Mouse (Mus musculus) limb, embryonic 13.5 days (tissue): ENCODE measurements around the gene Sppl3. TPM values are rescaled to one million over a fixed set of nuclear protein-coding genes. Genes with fewer than 3 reads are reported as not detected.

Source experiments
- ATAC-seq: fragments of 200-750 bp; cut with Nextera tagmentation; 2 replicates; pipeline ENCODE4 v1.8.0; 2017; ENCODE audit warnings: low read depth, moderate number of reproducible peaks, moderate TSS enrichment; ENCODE audit not compliant: low FRiP score
- H3K27ac ChIP-seq: fragments of 300-500 bp; sonication (generic); 2 replicates; pipeline ENCODE4 v1.5.1; 2015; ENCODE audit warnings: inconsistent platforms, mild to moderate bottlenecking, moderate library complexity
- H3K27me3 ChIP-seq: fragments of 300-500 bp; sonication (generic); 2 replicates; pipeline ENCODE4 v1.6.1; 2015; ENCODE audit warnings: mild to moderate bottlenecking, inconsistent platforms
- H3K36me3 ChIP-seq: fragments of 300-500 bp; sonication (generic); 2 replicates; pipeline ENCODE4 v1.6.1; 2015; ENCODE audit warnings: inconsistent platforms, mild to moderate bottlenecking, moderate library complexity
- H3K4me1 ChIP-seq: fragments of 300-500 bp; sonication (generic); 2 replicates; pipeline ENCODE4 v1.6.1; 2015; ENCODE audit warnings: inconsistent platforms
- H3K4me2 ChIP-seq: fragments of 300-500 bp; sonication (generic); replicated peaks from 2 replicates; pipeline ENCODE4 v1.6.1; 2015; ENCODE audit warnings: inconsistent platforms, mild to moderate bottlenecking, moderate library complexity
- H3K4me3 ChIP-seq: fragments of 300-500 bp; sonication (generic); 2 replicates; pipeline ENCODE4 v1.5.1; 2015; ENCODE audit warnings: moderate library complexity, mild to moderate bottlenecking, inconsistent platforms
- H3K9ac ChIP-seq: fragments of 300-500 bp; sonication (generic); 2 replicates; pipeline ENCODE4 v1.6.1; 2015; ENCODE audit warnings: mild to moderate bottlenecking, inconsistent platforms
- H3K9me3 ChIP-seq: fragments of 300-500 bp; sonication (generic); 2 replicates; pipeline ENCODE4 v1.6.1; 2016; ENCODE audit warnings: inconsistent platforms
- WGBS: fragments of 180-500 bp; shearing (Covaris S2); methylation state at CpG from one replicate; pipeline ENCODE4 v1.1.7; 2015; 5-methylcytosine and 5-hydroxymethylcytosine counted together
- polyA plus RNA-seq: library from polyadenylated mRNA; unstranded; fragments of >200 nt; fragmentation: Nextera tagmentation; extraction: Ambion mirVana; gene quantifications from 2 replicates; pipeline ENCODE4 v1.2.1, GENCODE M21; 2015

Sppl3 gene
- polyA plus RNA-seq, 1 experiment from 2014 or later, result 16.2 TPM

DNA sequence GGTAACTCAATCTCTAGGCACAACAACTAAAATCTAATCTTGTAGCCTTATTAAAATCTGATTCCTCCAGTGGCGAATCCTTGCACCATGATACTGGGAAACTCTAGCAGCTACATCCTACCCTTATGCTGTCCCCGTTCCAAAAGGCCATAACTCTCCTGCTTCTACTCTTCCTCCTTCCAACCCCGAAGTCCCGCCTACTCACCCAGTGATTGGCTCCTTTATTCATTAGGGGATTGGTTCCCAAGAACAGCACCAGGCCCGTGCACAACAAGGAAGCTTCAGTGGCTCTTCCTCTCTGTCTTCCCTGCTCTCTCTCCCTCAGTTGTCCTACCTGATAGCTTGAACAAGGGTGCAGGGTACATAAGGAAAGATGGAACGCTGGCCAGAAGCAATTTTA lies 39.8 kb downstream of the Sppl3 start:
- no peaks in the 10 kb centered on the region for H3K36me3 ChIP-seq
- WGBS, result 87% methylated on average over 6 of the region's 6 CpGs
- H3K27ac ChIP-seq, result no peak overlapping the region
- peaks cover 28% of the 10 kb centered on the region for H3K4me1 ChIP-seq
- no peaks in the 10 kb centered on the region for H3K9me3 ChIP-seq
- no peak overlapping the region for H3K9ac ChIP-seq
- no peak overlapping the region for H3K4me2 ChIP-seq
- ATAC-seq, result no peak
- no peak overlapping the region for H3K4me3 ChIP-seq
- no peaks in the 10 kb centered on the region for H3K27me3 ChIP-seq

DNA sequence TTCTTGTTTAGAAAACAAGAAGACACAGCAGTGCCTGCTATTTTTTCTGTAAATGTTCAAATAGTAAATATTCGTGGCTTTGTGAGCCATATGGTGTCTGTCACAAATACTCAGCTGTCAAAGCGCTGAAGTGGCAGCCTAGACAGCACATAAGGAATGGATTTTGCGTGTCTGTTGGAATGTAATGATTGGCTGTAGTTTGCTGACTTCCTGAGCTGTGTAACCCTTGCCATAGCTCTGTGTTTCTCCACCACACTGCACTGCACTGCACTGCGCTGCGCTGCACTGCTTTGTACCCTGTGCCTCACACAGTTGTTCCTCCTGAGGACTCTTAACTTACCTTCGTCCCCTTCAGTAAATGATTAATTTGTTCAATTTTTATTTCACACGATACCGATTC lies 41.6 kb downstream of the Sppl3 start:
- Histone ChIP-seq H3K9me3 (no peaks in the 10 kb centered on the region), H3K27ac (no peak overlapping the region), H3K36me3 (no peaks in the 10 kb centered on the region), H3K4me2 (no peak overlapping the region), H3K27me3 (no peaks in the 10 kb centered on the region), H3K9ac (no peak overlapping the region), H3K4me1 (peaks cover 28% of the 10 kb centered on the region), H3K4me3 (no peak overlapping the region)
- 63% methylated on average over 8 of the region's 8 CpGs for WGBS
- no peak for ATAC-seq

DNA sequence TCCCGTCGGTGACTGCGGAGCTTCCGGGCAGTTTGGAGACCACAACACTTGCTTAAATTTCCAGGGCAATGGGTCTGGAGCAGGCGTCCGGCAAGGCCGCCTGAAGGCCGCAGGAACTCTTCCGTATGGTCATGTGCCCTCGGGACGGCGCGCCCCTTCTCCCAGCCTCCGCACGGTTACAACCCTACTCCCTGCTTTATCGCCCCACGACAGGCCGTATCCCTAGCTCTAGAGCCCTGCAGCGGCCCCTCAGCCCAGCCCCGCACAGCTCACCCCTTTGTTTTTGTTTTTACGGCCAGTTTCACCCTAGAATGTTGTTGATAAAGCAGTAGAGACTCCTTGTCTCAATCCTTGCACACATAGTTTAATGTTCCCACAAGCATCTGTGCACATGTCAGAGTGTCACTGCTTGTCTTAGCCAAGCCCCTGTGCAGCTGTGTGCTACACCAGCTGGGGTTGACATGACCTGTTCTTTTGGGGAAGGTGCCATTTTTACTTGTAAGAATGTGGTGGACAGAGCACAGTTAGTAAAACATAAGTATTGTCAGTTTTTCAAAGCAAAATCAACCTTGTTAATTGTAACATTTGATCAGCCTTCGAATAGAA lies 43.0 kb downstream of the Sppl3 start:
- Histone ChIP-seq H3K27me3 (no peaks in the 10 kb centered on the region), H3K27ac (no peak overlapping the region), H3K36me3 (no peaks in the 10 kb centered on the region), H3K4me2 (no peak overlapping the region), H3K4me1 (peaks cover 28% of the 10 kb centered on the region), H3K9me3 (no peaks in the 10 kb centered on the region), H3K9ac (no peak overlapping the region), H3K4me3 (no peak overlapping the region)
- ATAC-seq, result no peak
- WGBS, result 87% methylated on average over 22 of the region's 22 CpGs

DNA sequence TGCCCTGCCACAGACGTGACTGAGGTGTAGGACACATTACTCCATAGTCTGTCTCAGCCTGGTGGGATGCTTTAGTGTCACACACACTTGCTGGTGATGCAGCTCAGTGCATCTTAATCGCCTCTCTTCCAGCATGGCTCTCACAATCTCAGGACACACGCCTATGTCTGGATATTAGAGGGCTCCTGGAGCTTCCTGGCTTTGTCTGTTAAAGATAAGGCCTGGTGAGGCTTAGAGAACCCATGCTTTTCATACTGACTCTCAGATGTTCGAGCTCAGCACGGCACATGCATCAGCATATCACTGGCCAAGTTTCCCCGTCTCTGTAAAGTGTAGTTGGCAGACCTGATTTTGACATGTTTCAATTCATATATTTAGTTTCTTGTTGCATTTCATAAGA lies 44.5 kb downstream of the Sppl3 start:
- H3K27ac ChIP-seq, result no peak overlapping the region
- no peaks in the 10 kb centered on the region for H3K27me3 ChIP-seq
- H3K9me3 ChIP-seq, result no peaks in the 10 kb centered on the region
- no peak overlapping the region for H3K9ac ChIP-seq
- H3K36me3 ChIP-seq, result no peaks in the 10 kb centered on the region
- H3K4me1 ChIP-seq, result peaks cover 28% of the 10 kb centered on the region
- no peak for ATAC-seq
- no peak overlapping the region for H3K4me2 ChIP-seq
- 85% methylated on average over 6 of the region's 6 CpGs for WGBS
- no peak overlapping the region for H3K4me3 ChIP-seq

DNA sequence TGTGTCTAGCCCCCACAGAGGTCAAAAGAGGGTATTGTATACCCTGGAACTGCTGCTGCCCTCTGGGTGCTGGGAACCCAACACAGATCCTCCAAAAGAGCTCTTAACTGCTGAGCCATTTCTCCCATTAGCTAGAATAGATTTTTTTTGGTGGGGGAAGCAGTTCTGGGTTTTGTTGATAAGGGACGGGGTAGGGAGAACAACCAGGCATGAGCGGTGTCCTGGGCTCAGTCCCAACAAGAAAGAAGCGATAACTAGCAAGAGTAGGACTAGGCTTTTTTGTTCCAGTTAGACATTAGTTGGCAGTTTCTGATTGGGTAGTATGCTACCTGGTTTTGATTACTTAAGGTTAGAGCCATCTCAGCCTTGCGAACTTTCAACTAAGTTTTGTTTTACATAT lies 46.2 kb downstream of the Sppl3 start:
- no peak overlapping the region for H3K27ac ChIP-seq
- no peak overlapping the region for H3K4me3 ChIP-seq
- no peaks in the 10 kb centered on the region for H3K27me3 ChIP-seq
- peaks cover 10% of the 10 kb centered on the region for H3K36me3 ChIP-seq
- no peak for ATAC-seq
- H3K4me1 ChIP-seq, result peaks cover 18% of the 10 kb centered on the region
- WGBS, result 96% methylated on average over 4 of the region's 4 CpGs
- no peak overlapping the region for H3K4me2 ChIP-seq
- H3K9me3 ChIP-seq, result no peaks in the 10 kb centered on the region
- no peak overlapping the region for H3K9ac ChIP-seq

DNA sequence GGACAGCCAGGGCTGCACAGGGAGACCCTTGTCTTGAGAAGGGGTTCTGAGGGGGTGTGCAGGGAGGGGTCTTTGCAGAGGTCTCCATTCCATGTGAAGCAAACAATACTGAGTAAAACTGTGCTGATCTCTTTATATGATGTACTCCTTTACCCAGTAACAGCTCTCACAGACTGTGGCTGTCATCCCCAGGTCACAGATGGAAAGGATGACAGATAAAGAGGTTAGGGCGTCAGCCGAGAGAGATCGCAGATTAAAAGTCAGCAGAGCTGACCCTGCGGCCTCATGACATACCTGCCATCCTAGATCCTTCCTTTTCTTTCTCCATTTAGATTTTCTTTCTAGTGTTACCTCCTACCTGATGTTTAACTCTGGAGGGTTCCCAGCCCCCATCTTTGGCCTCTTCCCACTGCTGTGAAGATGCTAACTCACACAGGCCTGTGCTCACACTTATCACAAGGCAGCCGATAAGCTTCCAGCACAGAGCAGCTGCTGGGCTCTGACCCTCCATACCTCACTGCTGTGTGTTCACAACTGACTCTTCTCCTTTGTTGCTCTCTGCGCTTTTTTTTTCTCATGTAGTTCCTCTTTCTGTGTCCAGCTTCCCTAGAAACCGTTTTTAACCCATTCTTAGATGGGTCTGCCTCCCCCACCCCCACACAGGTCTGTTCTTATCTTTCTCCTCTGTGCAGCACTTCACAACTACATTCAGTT lies 47.8 kb downstream of the Sppl3 start:
- 88% methylated on average over 7 of the region's 7 CpGs for WGBS

DNA sequence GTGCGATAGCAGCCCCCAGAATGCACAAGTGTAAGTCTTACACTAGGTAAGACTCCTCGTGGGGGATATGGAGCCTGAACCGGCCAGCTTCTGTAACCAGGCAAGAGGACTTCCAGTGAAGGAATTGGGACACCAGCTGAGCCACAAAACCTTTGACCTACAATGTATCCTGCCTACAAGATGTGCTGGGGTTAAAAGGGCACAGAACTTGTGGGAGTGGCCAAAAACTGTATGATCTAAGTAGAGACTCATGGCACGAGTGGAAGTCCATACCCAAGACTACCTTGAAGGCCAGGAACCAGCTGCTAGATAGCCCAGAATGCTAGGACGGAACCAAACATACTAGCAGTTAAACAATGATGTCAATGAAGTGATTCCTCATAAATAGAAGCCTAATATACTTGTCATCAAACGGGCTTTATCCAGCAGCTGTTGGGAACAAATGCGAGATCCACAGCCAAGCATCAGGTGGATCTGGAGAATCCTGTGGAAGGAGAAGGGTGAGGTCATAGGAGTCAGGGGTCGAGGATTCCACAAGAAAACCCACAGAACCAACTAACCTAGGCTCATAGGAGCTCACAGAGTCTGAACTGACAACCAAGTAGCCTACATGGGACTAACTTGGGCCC lies 49.2 kb downstream of the Sppl3 start:
- Histone ChIP-seq H3K36me3 (peaks cover 33% of the 10 kb centered on the region), H3K27me3 (no peaks in the 10 kb centered on the region), H3K9me3 (no peaks in the 10 kb centered on the region), H3K4me1 (no peaks in the 10 kb centered on the region), H3K27ac (no peak overlapping the region), H3K4me3 (no peak overlapping the region), H3K9ac (no peak overlapping the region), H3K4me2 (no peak overlapping the region)
- WGBS, result 85% methylated on average over 8 of the region's 8 CpGs
- no peak for ATAC-seq

More for the DNA sequence above, 47.8 kb downstream of the Sppl3 start:
- Histone ChIP-seq H3K36me3 (peaks cover 21% of the 10 kb centered on the region), H3K4me2 (no peak overlapping the region), H3K4me3 (no peak overlapping the region), H3K27me3 (no peaks in the 10 kb centered on the region), H3K9me3 (no peaks in the 10 kb centered on the region), H3K9ac (no peak overlapping the region), H3K4me1 (peaks cover 4% of the 10 kb centered on the region), H3K27ac (no peak overlapping the region)
- ATAC-seq, result no peak

DNA sequence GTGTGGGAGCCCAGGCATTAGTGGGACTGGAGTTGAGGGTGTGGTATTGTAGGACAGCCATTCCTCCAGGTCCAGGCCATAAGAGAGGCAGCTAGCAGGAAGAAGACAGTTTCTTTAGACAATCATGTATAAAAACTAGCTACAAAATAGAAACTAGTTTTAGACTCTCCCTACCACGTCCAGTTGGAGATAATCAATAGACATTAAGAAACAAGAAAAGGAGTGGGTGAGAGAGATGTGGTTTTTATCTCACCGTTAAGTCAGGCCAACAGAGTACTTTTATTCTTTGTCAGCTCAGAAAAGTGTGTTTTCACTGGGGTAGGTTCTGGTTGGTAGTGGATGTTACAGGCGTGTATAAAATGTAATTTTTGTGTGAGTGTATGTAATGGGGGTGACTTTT lies 50.0 kb downstream of the Sppl3 start:
- H3K36me3 ChIP-seq, result peaks cover 33% of the 10 kb centered on the region
- no peak overlapping the region for H3K27ac ChIP-seq
- H3K9ac ChIP-seq, result no peak overlapping the region
- H3K27me3 ChIP-seq, result no peaks in the 10 kb centered on the region
- no peak for ATAC-seq
- H3K4me1 ChIP-seq, result no peaks in the 10 kb centered on the region
- H3K4me2 ChIP-seq, result no peak overlapping the region
- H3K4me3 ChIP-seq, result no peak overlapping the region
- 95% methylated on average over 3 of the region's 3 CpGs for WGBS
- H3K9me3 ChIP-seq, result no peaks in the 10 kb centered on the region

DNA sequence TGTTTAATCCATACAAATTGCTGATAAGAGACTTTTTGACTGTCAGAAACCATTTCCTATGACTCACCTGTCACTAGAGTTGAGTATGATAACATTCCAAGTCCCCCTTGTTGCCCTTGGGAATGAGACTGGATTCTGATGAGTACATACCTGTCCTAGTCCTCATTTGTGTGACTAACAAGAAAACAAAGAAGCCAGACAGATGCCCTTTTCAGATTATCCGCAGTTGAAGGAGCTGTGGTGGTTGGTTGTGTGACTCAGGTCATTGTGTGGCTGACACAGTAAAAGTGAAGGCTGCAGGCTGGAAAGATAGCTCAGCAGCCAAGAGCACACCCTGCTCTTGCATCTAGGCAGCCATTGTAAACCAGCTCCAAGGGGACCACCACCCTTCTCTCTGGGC lies 51.6 kb downstream of the Sppl3 start:
- Histone ChIP-seq H3K4me1 (no peaks in the 10 kb centered on the region), H3K4me2 (no peak overlapping the region), H3K9ac (no peak overlapping the region), H3K36me3 (peaks cover 33% of the 10 kb centered on the region), H3K27ac (no peak overlapping the region), H3K4me3 (no peak overlapping the region), H3K9me3 (no peaks in the 10 kb centered on the region), H3K27me3 (no peaks in the 10 kb centered on the region)
- ATAC-seq, result no peak
- 100% methylated on average over 1 of the region's 1 CpGs for WGBS

DNA sequence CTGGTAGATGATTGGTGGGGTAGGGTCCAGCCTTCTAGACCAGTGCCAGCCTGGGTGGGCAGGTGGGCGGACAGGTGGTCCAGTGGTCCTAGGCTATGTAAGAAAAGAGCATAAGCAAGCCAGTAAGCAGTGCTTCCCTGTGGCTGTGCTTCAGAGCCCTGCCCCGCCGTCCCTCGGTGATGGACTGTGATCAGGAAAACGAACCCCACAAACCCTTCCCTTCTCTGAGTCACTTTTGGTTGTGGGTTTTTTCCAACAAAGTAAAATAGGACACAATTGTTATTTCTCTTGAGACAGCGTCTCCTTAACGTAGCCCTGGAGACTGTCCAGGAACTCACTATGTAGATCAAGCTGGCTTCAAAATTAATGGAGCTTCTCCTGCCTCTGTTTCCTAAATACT lies 52.5 kb downstream of the Sppl3 start:
- H3K27ac ChIP-seq, result no peak overlapping the region
- H3K36me3 ChIP-seq, result peaks cover 33% of the 10 kb centered on the region
- no peaks in the 10 kb centered on the region for H3K27me3 ChIP-seq
- H3K4me1 ChIP-seq, result no peaks in the 10 kb centered on the region
- H3K9me3 ChIP-seq, result no peaks in the 10 kb centered on the region
- ATAC-seq, result no peak
- no peak overlapping the region for H3K9ac ChIP-seq
- WGBS, result 96% methylated on average over 7 of the region's 7 CpGs
- H3K4me3 ChIP-seq, result no peak overlapping the region
- H3K4me2 ChIP-seq, result no peak overlapping the region

DNA sequence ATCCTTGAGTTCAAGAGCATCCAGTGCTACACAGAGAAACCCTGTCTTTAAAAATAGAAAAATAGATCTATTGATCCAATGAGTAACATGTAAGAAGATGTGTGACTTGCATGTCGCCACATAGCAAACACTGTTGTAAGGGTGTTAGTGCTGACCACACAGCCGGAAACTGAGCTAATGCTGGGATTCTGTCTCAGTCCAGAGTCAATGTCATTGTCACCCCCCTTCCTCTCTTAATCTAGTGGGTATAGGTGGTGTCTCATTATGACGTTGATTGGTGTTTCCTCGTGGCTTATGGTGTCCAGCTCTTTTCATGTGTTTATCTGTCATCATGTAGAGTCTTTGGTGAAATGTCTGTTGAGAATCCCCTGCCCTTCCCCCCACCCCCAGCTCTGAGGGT lies 55.3 kb downstream of the Sppl3 start:
- 83% methylated on average over 4 of the region's 4 CpGs for WGBS
- H3K9me3 ChIP-seq, result no peaks in the 10 kb centered on the region
- H3K4me3 ChIP-seq, result no peak overlapping the region
- H3K9ac ChIP-seq, result no peak overlapping the region
- no peak overlapping the region for H3K27ac ChIP-seq
- no peak for ATAC-seq
- H3K36me3 ChIP-seq, result peaks cover 30% of the 10 kb centered on the region
- peaks cover 2% of the 10 kb centered on the region for H3K4me1 ChIP-seq
- H3K27me3 ChIP-seq, result no peaks in the 10 kb centered on the region
- no peak overlapping the region for H3K4me2 ChIP-seq

DNA sequence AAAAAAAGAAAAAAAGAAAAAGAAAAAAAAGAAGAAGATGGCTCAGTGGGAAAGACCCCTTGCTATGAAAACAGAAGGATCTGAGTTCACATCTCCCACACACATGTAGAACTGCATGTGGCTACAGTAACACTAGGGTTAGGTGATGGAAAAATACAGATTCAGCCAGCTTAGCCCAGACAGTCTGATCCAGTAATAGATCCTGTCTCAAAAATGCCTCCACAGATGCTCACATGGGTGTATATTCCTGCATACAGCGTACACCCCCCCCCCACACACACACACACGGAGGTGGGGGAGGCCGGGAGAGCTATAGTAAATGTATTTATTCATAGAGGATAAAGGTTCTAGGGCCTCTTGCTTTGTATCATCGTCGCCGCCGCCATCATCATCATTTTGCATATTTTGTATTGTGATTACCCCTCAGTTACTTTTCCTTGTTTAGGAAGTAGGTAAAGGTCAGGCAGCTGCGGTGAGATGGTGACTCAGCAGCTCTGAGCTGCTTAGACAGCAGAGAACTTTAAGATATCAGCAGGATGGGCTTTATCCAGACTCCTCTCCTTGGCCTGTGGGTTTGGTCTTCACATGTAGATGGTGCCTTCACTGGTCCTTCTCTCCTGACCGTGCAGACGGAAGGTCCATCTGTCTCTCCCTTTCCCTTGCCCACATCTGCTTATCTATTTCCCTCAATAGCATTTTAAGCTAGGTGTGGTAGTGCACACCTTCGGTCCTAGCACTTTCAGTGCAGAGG lies 57.9 kb downstream of the Sppl3 start:
- Histone ChIP-seq H3K4me1 (peaks cover 23% of the 10 kb centered on the region), H3K9me3 (no peaks in the 10 kb centered on the region), H3K36me3 (peaks cover 11% of the 10 kb centered on the region), H3K27me3 (no peaks in the 10 kb centered on the region), H3K4me2 (no peak overlapping the region), H3K4me3 (no peak overlapping the region), H3K9ac (no peak overlapping the region), H3K27ac (no peak overlapping the region)
- ATAC-seq, result no peak
- 90% methylated on average over 11 of the region's 11 CpGs for WGBS
